Mouse (Mus musculus): ENCODE measurements around the gene Fnip2.

- TF ChIP-seq POLR2A (IDR thresholded peaks at IDR 0.05; ENCODE audit: extremely low read depth, insufficient read depth, low read length) (no peak), CTCF (IDR thresholded peaks at IDR 0.05; ENCODE audit: extremely low read depth, insufficient read depth, low read length) (no peak)
These were observed 8.4 kb downstream of the Fnip2 start for GRCm38 (mm10) chr3:79559021-79559772.
